Mouse (Mus musculus) hindbrain, postnatal 0 days (tissue): ENCODE data around the gene Ddx18. TPM values are rescaled to one million over a fixed set of nuclear protein-coding genes. Genes with fewer than 3 reads are reported as not detected.

Source experiments
- ATAC-seq: fragments of 200-750 bp; cut with Nextera tagmentation; 2 replicates; pipeline ENCODE4 v1.8.0; 2017; ENCODE audit warnings: mild to moderate bottlenecking, moderate TSS enrichment, moderate library complexity
- DNase-seq: peaks from one replicate; pipeline ENCODE4 v3.0.0-alpha.2; 2015; ENCODE audit warnings: low spot score
- H3K27ac ChIP-seq: fragments of 300-500 bp; sonication (generic); 2 replicates; pipeline ENCODE4 v1.5.1; 2014; ENCODE audit warnings: mild to moderate bottlenecking
- H3K27me3 ChIP-seq: fragments of 300-500 bp; sonication (generic); 2 replicates; pipeline ENCODE4 v1.6.1; 2014; ENCODE audit warnings: low read length, mixed read lengths; ENCODE audit not compliant: insufficient read depth
- H3K36me3 ChIP-seq: fragments of 300-500 bp; sonication (generic); 2 replicates; pipeline ENCODE4 v1.6.1; 2014; ENCODE audit warnings: low read length, mixed read lengths; ENCODE audit not compliant: insufficient read depth
- H3K4me1 ChIP-seq: fragments of 300-500 bp; sonication (generic); 2 replicates; pipeline ENCODE4 v1.6.1; 2014; ENCODE audit warnings: antibody characterized with exemption, low read length, mixed read lengths; ENCODE audit not compliant: insufficient read depth
- H3K4me2 ChIP-seq: fragments of 300-500 bp; sonication (generic); 2 replicates; pipeline ENCODE4 v1.6.1; 2014; ENCODE audit warnings: low read depth, mild to moderate bottlenecking, low read length, moderate library complexity, mixed read lengths
- H3K4me3 ChIP-seq: fragments of 300-500 bp; sonication (generic); 2 replicates; pipeline ENCODE4 v1.5.1; 2014; ENCODE audit warnings: low read length
- H3K9ac ChIP-seq: fragments of 300-500 bp; sonication (generic); replicated peaks from 2 replicates; pipeline ENCODE4 v1.6.1; 2014; ENCODE audit warnings: mild to moderate bottlenecking, low read length, moderate library complexity, mixed read lengths
- H3K9me3 ChIP-seq: fragments of 300-500 bp; sonication (generic); 2 replicates; pipeline ENCODE4 v1.6.1; 2016; ENCODE audit warnings: low read length, mixed read lengths
- CTCF ChIP-seq: IDR thresholded peaks from 2 replicates; pipeline ENCODE4 v1.5.1; 2016; ENCODE audit warnings: antibody characterized with exemption, control low read depth, low read depth
- WGBS: fragments of 180-500 bp; shearing (Covaris S2); extraction: QIAGEN DNeasy Blood & Tissue Kit; methylation state at CpG from one replicate; pipeline ENCODE4 v1.1.7; 2014; 5-methylcytosine and 5-hydroxymethylcytosine counted together
- polyA plus RNA-seq: library from polyadenylated mRNA; unstranded; fragments of >200 nt; fragmentation: Nextera tagmentation; extraction: Ambion mirVana; gene quantifications from 2 replicates; pipeline ENCODE4 v1.2.1, GENCODE M21; 2015
- total RNA-seq: library from RNA; depleted of rRNA; stranded (reverse); fragments of >200 nt; gene quantifications from 2 replicates; pipeline ENCODE4 v1.2.3, GENCODE M21; 2014

Gene Ddx18
- total and polyA plus RNA-seq, 2 experiments from 2014 or later = 29.9 to 41.8 TPM

DNA sequence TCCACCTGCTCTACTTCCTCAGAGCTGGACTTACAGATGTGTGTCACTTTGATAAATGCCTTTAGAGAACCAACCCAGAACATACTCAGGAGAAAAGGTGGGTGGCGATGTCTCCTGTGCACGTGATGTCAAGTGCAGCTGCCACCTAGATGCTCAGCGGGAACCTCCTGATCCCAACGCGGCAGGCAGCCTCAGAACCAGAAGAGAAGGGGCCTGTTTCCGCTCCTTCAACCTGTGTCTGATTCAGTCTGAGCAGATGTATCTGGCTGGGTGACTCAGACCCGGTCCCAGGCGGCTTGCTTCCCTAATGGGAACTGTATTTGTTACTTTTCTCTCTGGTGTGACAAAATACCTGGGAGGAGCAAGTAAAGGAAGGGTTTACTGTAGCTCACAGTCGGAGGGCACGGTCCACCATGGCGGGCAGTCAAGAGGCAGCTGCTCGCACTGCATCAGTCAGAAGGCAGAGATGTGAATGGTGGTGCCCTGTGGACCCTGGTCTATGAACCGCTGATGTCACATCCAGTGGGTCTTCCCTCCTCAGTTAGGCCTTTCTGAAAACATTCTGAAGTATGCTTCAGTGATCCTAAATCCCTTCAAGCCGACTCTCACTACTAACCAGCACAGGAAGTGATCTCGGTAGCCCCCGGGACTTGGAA lies 16.9 kb downstream of the Ddx18 start:
- TF ChIP-seq CTCF = no peak
- no peak overlapping the region for H3K27ac ChIP-seq
- no peaks in the 10 kb centered on the region for H3K4me1 ChIP-seq
- H3K36me3 ChIP-seq = peaks cover 37% of the 10 kb centered on the region
- no peaks in the 10 kb centered on the region for H3K9me3 ChIP-seq
- ATAC-seq = peak; percentile 33; the same call in 1 of the 2 replicates
- no peak overlapping the region for H3K4me3 ChIP-seq
- WGBS = 82% methylated on average over 16 of the region's 16 CpGs
- no peak overlapping the region for H3K9ac ChIP-seq
- no peak overlapping the region for H3K4me2 ChIP-seq
- DNase-seq = no peak
- no peaks in the 10 kb centered on the region for H3K27me3 ChIP-seq

GRCm38 (mm10) chr1:121549456-121549855 lies 18.3 kb downstream of the Ddx18 start:
- H3K9me3 ChIP-seq = no peaks in the 10 kb centered on the region
- no peak overlapping the region for H3K9ac ChIP-seq
- DNase-seq = peak; percentile 16
- H3K27ac ChIP-seq = no peak overlapping the region
- peak; percentile 60 for TF ChIP-seq CTCF
- ATAC-seq = no peak
- H3K4me3 ChIP-seq = no peak overlapping the region
- peaks cover 22% of the 10 kb centered on the region for H3K36me3 ChIP-seq
- no peak overlapping the region for H3K4me2 ChIP-seq
- no peaks in the 10 kb centered on the region for H3K4me1 ChIP-seq
- H3K27me3 ChIP-seq = no peaks in the 10 kb centered on the region
- WGBS = 80% methylated on average over 4 of the region's 4 CpGs

DNA sequence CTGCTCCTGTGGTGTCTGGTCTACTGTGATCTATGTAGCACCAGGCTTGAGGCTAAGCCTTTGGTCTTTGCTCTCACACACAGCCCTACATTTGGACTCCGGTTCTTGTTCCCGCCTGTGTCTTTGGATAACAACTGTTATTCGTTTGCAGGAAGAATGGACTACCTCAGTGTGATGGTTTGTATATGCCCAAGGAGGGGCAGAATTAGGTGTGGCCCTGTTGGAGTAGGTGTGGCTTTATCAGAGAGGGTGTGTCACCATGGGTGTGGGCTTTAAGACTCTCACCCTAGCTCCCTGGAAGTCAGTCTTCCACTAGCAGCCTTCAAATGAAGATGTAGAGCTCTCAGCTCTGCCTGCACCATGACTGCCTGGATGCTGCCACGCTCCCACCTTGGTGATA lies 19.1 kb downstream of the Ddx18 start:
- H3K4me2 ChIP-seq = no peak overlapping the region
- no peaks in the 10 kb centered on the region for H3K27me3 ChIP-seq
- H3K4me1 ChIP-seq = no peaks in the 10 kb centered on the region
- no peak overlapping the region for H3K27ac ChIP-seq
- no peak overlapping the region for H3K9ac ChIP-seq
- TF ChIP-seq CTCF = no peak
- H3K9me3 ChIP-seq = no peaks in the 10 kb centered on the region
- ATAC-seq (no peak), DNase-seq (no peak)
- H3K36me3 ChIP-seq = peaks cover 17% of the 10 kb centered on the region
- 94% methylated on average over 4 of the region's 4 CpGs for WGBS
- no peak overlapping the region for H3K4me3 ChIP-seq

- Histone ChIP-seq H3K4me2 (no peak overlapping the region), H3K27me3 (no peaks in the 10 kb centered on the region), H3K9me3 (no peaks in the 10 kb centered on the region), H3K36me3 (0 out of 2 replicates have a peak, but pooled peaks cover 4% of the 10 kb centered on the region), H3K27ac (no peak overlapping the region), H3K4me1 (no peaks in the 10 kb centered on the region), H3K4me3 (no peak overlapping the region), H3K9ac (no peak overlapping the region)
- DNase-seq (no peak), ATAC-seq (no peak)
- no peak for TF ChIP-seq CTCF
- 74% methylated on average over 2 of the region's 2 CpGs for WGBS
Observed at GRCm38 (mm10) chr1:121546844-121547243, 20.9 kb downstream of the Ddx18 start.

GRCm38 (mm10) chr1:121540361-121540760 lies 27.4 kb downstream of the Ddx18 start:
- Histone ChIP-seq H3K27me3 (no peaks in the 10 kb centered on the region), H3K27ac (no peak overlapping the region), H3K36me3 (no peaks in the 10 kb centered on the region), H3K4me1 (no peaks in the 10 kb centered on the region), H3K9ac (no peak overlapping the region), H3K4me2 (no peak overlapping the region), H3K4me3 (no peak overlapping the region), H3K9me3 (no peaks in the 10 kb centered on the region)
- ATAC-seq (no peak), DNase-seq (no peak)
- TF ChIP-seq CTCF = no peak
- WGBS = 75% methylated on average over 8 of the region's 8 CpGs

DNA sequence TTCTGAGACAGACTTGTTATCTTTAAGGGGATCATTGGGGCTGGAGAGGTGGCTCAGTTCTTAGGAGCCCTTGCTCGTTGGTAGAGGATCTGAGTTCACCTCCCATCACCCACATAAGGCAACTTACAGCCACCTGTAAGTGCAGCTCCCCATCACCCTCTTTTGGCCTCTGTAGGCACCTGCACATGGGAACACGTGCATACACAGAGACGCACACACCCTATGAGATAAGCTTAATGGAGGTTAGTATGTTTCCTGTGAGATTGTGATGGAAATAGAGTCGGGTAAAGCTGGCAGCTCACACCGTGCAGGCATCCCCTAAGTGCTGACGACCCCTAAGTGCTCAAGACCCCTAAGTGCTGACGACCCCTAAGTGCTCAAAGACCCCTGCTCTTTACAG lies 36.4 kb downstream of the Ddx18 start:
- no peak for TF ChIP-seq CTCF
- Histone ChIP-seq H3K27me3 (peaks cover 9% of the 10 kb centered on the region), H3K27ac (no peak overlapping the region), H3K4me3 (no peak overlapping the region), H3K36me3 (no peaks in the 10 kb centered on the region), H3K4me2 (no peak overlapping the region), H3K9me3 (no peaks in the 10 kb centered on the region), H3K9ac (no peak overlapping the region), H3K4me1 (peaks cover 7% of the 10 kb centered on the region; the same call in 1 of the 2 replicates)
- DNase-seq (no peak), ATAC-seq (no peak)
- 71% methylated on average over 7 of the region's 7 CpGs for WGBS

DNA sequence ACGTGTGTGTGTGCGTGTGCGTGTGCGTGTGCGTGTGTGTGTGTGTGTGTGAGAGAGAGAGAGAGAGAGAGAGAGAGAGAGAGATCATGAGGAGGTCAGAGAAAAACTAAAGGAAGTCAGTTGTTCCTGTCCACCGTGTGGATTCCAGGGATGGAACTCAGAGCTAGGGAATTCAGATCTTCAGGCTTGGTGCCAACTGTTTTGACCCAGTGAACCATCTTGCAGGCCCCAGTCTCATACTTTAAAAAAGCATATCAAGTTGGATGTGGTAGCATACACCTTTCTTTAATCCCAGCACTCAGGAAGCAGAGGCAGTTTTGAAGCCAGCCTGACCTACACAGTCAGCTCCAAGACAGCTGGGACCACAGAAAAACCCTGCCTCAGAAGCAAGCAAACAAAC lies 38.5 kb downstream of the Ddx18 start:
- ATAC-seq = no peak
- no peaks in the 10 kb centered on the region for H3K9me3 ChIP-seq
- H3K4me3 ChIP-seq = no peak overlapping the region
- peaks cover 7% of the 10 kb centered on the region; the same call in 1 of the 2 replicates for H3K4me1 ChIP-seq
- H3K27me3 ChIP-seq = peaks cover 9% of the 10 kb centered on the region
- WGBS = 90% methylated on average over 6 of the region's 6 CpGs
- no peak overlapping the region for H3K27ac ChIP-seq
- H3K4me2 ChIP-seq = no peak overlapping the region
- no peak overlapping the region for H3K9ac ChIP-seq
- no peaks in the 10 kb centered on the region for H3K36me3 ChIP-seq
- TF ChIP-seq CTCF = no peak
- DNase-seq = no peak
